Comparison of ENCODE assay signal across 7 mouse cellular contexts in the genomic region with DNA sequence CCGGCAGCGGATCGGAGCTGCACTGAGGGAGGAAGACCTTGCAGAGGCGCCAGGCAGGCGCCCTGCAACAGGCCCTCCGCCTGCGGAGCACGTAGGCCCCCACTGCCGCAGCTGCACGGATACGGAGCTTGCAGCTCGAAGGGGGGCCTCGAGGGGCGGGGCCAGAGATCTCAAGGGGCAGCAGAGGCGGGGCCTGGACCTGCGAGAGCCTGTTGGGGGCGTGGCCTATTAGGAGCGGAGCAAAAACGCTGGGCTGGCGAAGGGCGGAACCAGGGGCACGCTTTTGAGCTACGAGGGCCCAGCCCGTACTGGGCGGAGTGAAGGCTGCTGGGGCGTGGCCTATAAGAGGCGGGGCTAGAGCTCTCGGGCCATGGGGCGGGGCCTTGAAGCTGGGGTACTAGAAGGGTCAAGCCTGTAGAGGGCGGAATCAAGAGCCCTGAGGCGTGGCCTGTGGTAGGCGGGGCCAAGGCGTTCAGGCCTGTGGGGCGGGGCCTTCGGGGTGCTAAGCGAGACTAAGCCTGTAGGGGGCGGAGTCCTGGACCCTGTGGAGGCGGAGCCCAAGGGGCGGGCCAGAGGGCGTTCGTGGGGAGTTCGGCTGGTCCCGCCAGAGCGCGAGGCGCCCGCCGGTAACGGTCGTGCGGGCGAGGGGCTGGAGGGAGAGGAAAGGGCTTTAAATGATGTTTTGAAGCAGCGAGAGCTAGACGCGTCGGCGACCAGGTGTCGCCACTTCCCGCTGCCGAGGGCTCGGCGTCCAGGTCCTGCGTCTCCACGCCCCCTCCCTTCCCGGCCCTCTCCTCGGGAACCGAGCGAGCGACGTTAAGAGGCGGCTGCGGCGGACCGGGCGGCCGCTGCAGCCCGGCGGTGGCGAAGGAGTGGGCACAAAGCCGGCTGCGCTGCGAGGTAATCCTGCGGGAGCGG. TPM values are rescaled to one million over a fixed set of nuclear protein-coding genes. Genes with fewer than 3 reads are reported as not detected.
DNase-seq lines count a peak whose midpoint lies in the region; ATAC-seq lines count a peak whose summit lies in the region.

No protein-coding gene starts in this region.

- no peaks in the 10 kb centered on the region for H3K9me3 ChIP-seq in intestine, embryonic 16.5 days (ENCODE audit: control insufficient read depth, low read length)
- H3K9me3 ChIP-seq in midbrain, embryonic 11.5 days (ENCODE audit: control insufficient read depth, low read length) = no peaks in the 10 kb centered on the region

- H3K4me3 ChIP-seq in intestine, embryonic 16.5 days (ENCODE audit: low read length) = peak overlapping the region; percentile 100
- H3K4me3 ChIP-seq in midbrain, embryonic 11.5 days (ENCODE audit: low read depth, low read length) = peak overlapping the region; percentile 85

- intact Hi-C loops in left cerebral cortex, postnatal 36 days (cut with DNase I) = loop anchor here (2.0 to 5.0 kb wide), 8 partner anchors 35 to 185 kb away; a partner anchor contains a TSS

- no peaks in the 10 kb centered on the region for H3K36me3 ChIP-seq in intestine, embryonic 16.5 days (ENCODE audit: control insufficient read depth, insufficient read depth, low read length)
- H3K36me3 ChIP-seq in midbrain, embryonic 11.5 days (ENCODE audit: control insufficient read depth, insufficient read depth, low read length) = no peaks in the 10 kb centered on the region

- peak overlapping the region; percentile 97 for H3K9ac ChIP-seq in intestine, embryonic 16.5 days (ENCODE audit: low read depth, low read length)
- H3K9ac ChIP-seq in midbrain, embryonic 11.5 days (ENCODE audit: low read length) = peak overlapping the region; percentile 85

- no peaks in the 10 kb centered on the region for H3K27me3 ChIP-seq in intestine, embryonic 16.5 days (replicated peaks; ENCODE audit: control insufficient read depth, insufficient read depth, low read length)
- peaks cover 13% of the 10 kb centered on the region for H3K27me3 ChIP-seq in midbrain, embryonic 11.5 days (ENCODE audit: control insufficient read depth, insufficient read depth, low read length)

- peak overlapping the region; percentile 84 for H3K4me2 ChIP-seq in intestine, embryonic 16.5 days (ENCODE audit: low read depth, low read length)
- H3K4me2 ChIP-seq in midbrain, embryonic 11.5 days = peak overlapping the region; percentile 86

- H3K4me1 ChIP-seq in intestine, embryonic 16.5 days (ENCODE audit: control insufficient read depth, insufficient read depth, low read length) = peaks cover 21% of the 10 kb centered on the region
- peaks cover 12% of the 10 kb centered on the region for H3K4me1 ChIP-seq in midbrain, embryonic 11.5 days (ENCODE audit: control insufficient read depth, insufficient read depth, low read length)

- WGBS in intestine, embryonic 16.5 days = under 1% methylated on average over 80 of the region's 84 CpGs
- WGBS in midbrain, embryonic 11.5 days = under 1% methylated on average over 69 of the region's 84 CpGs

- DNase-seq in adrenal gland, adult 8-10 months = peak; percentile 100
- peak; percentile 100 for DNase-seq in embryo, embryonic 9.5 days (ENCODE audit: extremely low spot score)
- DNase-seq in gastrocnemius, postnatal 4 days (ENCODE audit: low spot score in 2 of 2) = peak; percentile 99 to 100
- DNase-seq in left cerebral cortex, postnatal 36 days (ENCODE audit: low spot score in 2 of 2) = peak; percentile 99
- DNase-seq in midbrain, embryonic 11.5 days (ENCODE audit: low spot score, missing footprints) = peak; percentile 100
- peak; percentile 100 for DNase-seq in skeletal muscle tissue, adult 2 months (ENCODE audit: low read depth, low spot score)

- H3K27ac ChIP-seq in intestine, embryonic 16.5 days (ENCODE audit: low read length) = peak overlapping the region; percentile 92
- peak overlapping the region; percentile 20; the same call in 1 of the 2 replicates for H3K27ac ChIP-seq in midbrain, embryonic 11.5 days (ENCODE audit: low read depth, low read length)

- ATAC-seq in intestine, embryonic 16.5 days = peak; percentile 95
- peak; percentile 96 for ATAC-seq in midbrain, embryonic 11.5 days (ENCODE audit: low FRiP score)

RNA-seq across cellular contexts. Expression of a gene that starts 2.2 kb away (rescaled TPM):
- total RNA-seq in adrenal gland, adult 8-10 months (2022) = 10 to 100 TPM; 36.0 to 42.1 (median 40.7) TPM
- total RNA-seq in gastrocnemius, postnatal 4 days (2021) = 10 to 100 TPM; 76.6 to 85.1 TPM
- 120 and 121 TPM in 2 replicates for polyA plus RNA-seq in intestine, embryonic 16.5 days (2015; fragmentation: Nextera tagmentation; extraction: Ambion mirVana)
- 10 to 100 TPM; 89.3 to 89.6 TPM for total RNA-seq in left cerebral cortex, postnatal 36 days (2021)
- polyA plus RNA-seq in midbrain, embryonic 11.5 days (2014; fragmentation: Nextera tagmentation; extraction: Ambion mirVana) = 49.7 and 53.8 TPM in 2 replicates

Comparison
In these comparisons a context has a peak if more than half of its experiments do, and no peak if none do; other contexts are left out.
1. Peak in every context shown above with its lines: DNase-seq, ATAC-seq, H3K4me3 ChIP-seq and H3K27ac ChIP-seq.